Mouse (Mus musculus) midbrain, embryonic 14.5 days (tissue): ENCODE data around the gene Pknox1. TPM values are rescaled to one million over a fixed set of nuclear protein-coding genes. Genes with fewer than 3 reads are reported as not detected.

Experiments
- ATAC-seq: fragments of 200-750 bp; cut with Nextera tagmentation; 2 replicates; pipeline ENCODE4 v1.8.0; 2017; ENCODE audit warnings: moderate number of reproducible peaks, moderate library complexity; ENCODE audit not compliant: low FRiP score, low TSS enrichment
- DNase-seq: peaks from one replicate; pipeline ENCODE4 v3.0.0-alpha.2; 2015
- H3K27ac ChIP-seq: fragments of 300-500 bp; sonication (generic); replicated peaks from 2 replicates; pipeline ENCODE4 v1.5.1; 2014; ENCODE audit warnings: mild to moderate bottlenecking, low read depth, low read length, moderate library complexity
- H3K27me3 ChIP-seq: fragments of 300-500 bp; sonication (generic); 2 replicates; pipeline ENCODE4 v1.6.1; 2014; ENCODE audit warnings: low read length, control low read depth, mixed read lengths; ENCODE audit not compliant: control insufficient read depth, insufficient read depth
- H3K36me3 ChIP-seq: fragments of 300-500 bp; sonication (generic); 2 replicates; pipeline ENCODE4 v1.6.1; 2014; ENCODE audit warnings: low read length, control low read depth; ENCODE audit not compliant: control insufficient read depth, insufficient read depth
- H3K4me1 ChIP-seq: fragments of 300-500 bp; sonication (generic); 2 replicates; pipeline ENCODE4 v1.6.1; 2014; ENCODE audit warnings: mild to moderate bottlenecking, antibody characterized with exemption, low read length, control low read depth; ENCODE audit not compliant: control insufficient read depth, insufficient read depth
- H3K4me2 ChIP-seq: fragments of 300-500 bp; sonication (generic); 2 replicates; pipeline ENCODE4 v1.6.1; 2014; ENCODE audit warnings: mild to moderate bottlenecking, low read length, moderate library complexity
- H3K4me3 ChIP-seq: fragments of 300-500 bp; sonication (generic); replicated peaks from 2 replicates; pipeline ENCODE4 v1.5.1; 2014; ENCODE audit warnings: low read depth, low read length
- H3K9ac ChIP-seq: fragments of 300-500 bp; sonication (generic); replicated peaks from 2 replicates; pipeline ENCODE4 v1.6.1; 2014; ENCODE audit warnings: mild to moderate bottlenecking, low read length, moderate library complexity
- H3K9me3 ChIP-seq: fragments of 300-500 bp; sonication (generic); 2 replicates; pipeline ENCODE4 v1.6.1; 2016; ENCODE audit warnings: low read length, control low read depth, mixed read lengths; ENCODE audit not compliant: control insufficient read depth
- WGBS: fragments of 180-500 bp; shearing (Covaris S2); extraction: QIAGEN DNeasy Blood & Tissue Kit; methylation state at CpG from one replicate; pipeline ENCODE4 v1.1.7; 2014; 5-methylcytosine and 5-hydroxymethylcytosine counted together
- polyA plus RNA-seq: library from polyadenylated mRNA; unstranded; fragments of >200 nt; fragmentation: Nextera tagmentation; extraction: Ambion mirVana; gene quantifications from 2 replicates; pipeline ENCODE4 v1.2.1, GENCODE M21; 2014

The Pknox1 gene
- polyA plus RNA-seq, 1 experiment from 2014 or later = 26.0 TPM

- Histone ChIP-seq H3K4me2 (no peak overlapping the region), H3K4me3 (no peak overlapping the region), H3K9ac (no peak overlapping the region), H3K36me3 (no peaks in the 10 kb centered on the region), H3K9me3 (no peaks in the 10 kb centered on the region), H3K27ac (no peak overlapping the region), H3K4me1 (peaks cover 2% of the 10 kb centered on the region), H3K27me3 (peaks cover 14% of the 10 kb centered on the region)
- ATAC-seq = no peak
- WGBS = 85% methylated on average over 10 of the region's 10 CpGs
- no peak for DNase-seq
Measured at GRCm38 (mm10) chr17:31631081-31631800, 66.7 kb downstream of the Pknox1 start.

DNA sequence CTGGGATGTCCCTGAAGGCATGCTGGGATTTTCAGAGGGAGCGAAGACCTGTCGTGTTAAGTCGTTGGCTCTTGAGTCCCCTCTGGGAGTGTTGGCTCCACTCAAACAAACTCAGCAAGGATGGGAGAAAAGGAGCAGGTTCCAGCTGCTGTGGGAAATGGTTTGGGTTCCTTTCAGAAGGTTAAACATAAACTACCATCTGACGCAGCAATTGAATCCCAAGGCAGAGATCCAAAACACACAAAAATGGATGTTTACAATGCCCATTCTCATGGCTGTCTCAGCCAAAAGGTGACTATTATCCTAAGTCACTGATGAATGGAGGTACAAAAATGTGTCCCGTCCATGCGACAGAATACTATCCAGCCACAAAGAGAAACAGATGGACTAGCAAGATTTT is 68.5 kb downstream of the Pknox1 start:
- DNase-seq = no peak
- H3K27me3 ChIP-seq = peaks cover 26% of the 10 kb centered on the region
- H3K9me3 ChIP-seq = no peaks in the 10 kb centered on the region
- peaks cover 13% of the 10 kb centered on the region for H3K4me1 ChIP-seq
- ATAC-seq = no peak
- H3K9ac ChIP-seq = no peak overlapping the region
- 80% methylated on average over 6 of the region's 6 CpGs for WGBS
- H3K36me3 ChIP-seq = no peaks in the 10 kb centered on the region
- no peak overlapping the region for H3K27ac ChIP-seq
- no peak overlapping the region for H3K4me2 ChIP-seq
- H3K4me3 ChIP-seq = no peak overlapping the region

GRCm38 (mm10) chr17:31634896-31635295 is 70.4 kb downstream of the Pknox1 start:
- no peak overlapping the region for H3K9ac ChIP-seq
- DNase-seq (no peak), ATAC-seq (no peak)
- H3K4me3 ChIP-seq = no peak overlapping the region
- H3K27me3 ChIP-seq = peaks cover 26% of the 10 kb centered on the region
- H3K27ac ChIP-seq = no peak overlapping the region
- H3K4me2 ChIP-seq = no peak overlapping the region
- peaks cover 13% of the 10 kb centered on the region for H3K4me1 ChIP-seq
- H3K36me3 ChIP-seq = no peaks in the 10 kb centered on the region
- H3K9me3 ChIP-seq = no peaks in the 10 kb centered on the region
- 75% methylated on average over 5 of the region's 5 CpGs for WGBS

GRCm38 (mm10) chr17:31635781-31636180 is 71.2 kb downstream of the Pknox1 start:
- WGBS = 62% methylated on average over 11 of the region's 11 CpGs
- H3K27ac ChIP-seq = no peak overlapping the region
- no peak for DNase-seq
- no peaks in the 10 kb centered on the region for H3K36me3 ChIP-seq
- peak overlapping the region; percentile 91 for H3K4me2 ChIP-seq
- H3K9ac ChIP-seq = no peak overlapping the region
- H3K4me3 ChIP-seq = no peak overlapping the region
- H3K9me3 ChIP-seq = no peaks in the 10 kb centered on the region
- ATAC-seq = no peak
- H3K27me3 ChIP-seq = peaks cover 26% of the 10 kb centered on the region
- H3K4me1 ChIP-seq = peaks cover 13% of the 10 kb centered on the region

DNA sequence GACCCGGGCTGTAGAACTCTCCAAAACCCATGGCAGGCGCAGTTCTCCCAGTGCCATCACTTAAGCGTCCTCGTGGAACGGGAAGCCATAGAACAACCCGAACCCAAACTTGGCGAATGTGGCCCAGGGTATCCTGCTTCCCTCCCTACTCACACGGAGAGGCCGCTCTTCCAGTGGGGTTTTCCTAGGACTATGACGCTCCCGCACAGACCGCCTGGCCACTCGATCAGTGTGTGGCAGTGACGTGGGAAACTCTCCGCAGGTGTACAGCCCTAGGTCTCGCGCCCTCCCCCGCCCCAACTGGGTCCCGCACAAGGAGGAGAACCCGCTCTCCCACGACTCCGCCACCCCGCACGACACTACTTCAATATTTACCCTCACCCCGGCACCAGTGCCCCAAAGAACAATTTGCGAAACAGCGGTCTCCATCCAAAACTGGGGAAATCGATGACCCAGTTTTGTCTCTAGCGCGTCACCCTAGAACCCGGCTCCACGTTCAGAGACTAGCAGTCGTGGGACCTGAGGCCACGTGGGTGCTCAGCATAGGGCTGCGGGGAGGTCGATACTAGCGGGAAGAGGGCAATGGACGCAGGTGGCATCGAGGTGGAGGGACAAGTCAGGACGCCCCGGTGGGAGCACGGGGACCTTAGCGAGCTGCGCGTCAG is 71.9 kb downstream of the Pknox1 start:
- no peaks in the 10 kb centered on the region for H3K36me3 ChIP-seq
- H3K27me3 ChIP-seq = peaks cover 26% of the 10 kb centered on the region
- WGBS = 4% methylated on average over 45 of the region's 45 CpGs
- no peaks in the 10 kb centered on the region for H3K9me3 ChIP-seq
- peak overlapping the region; percentile 46 for H3K9ac ChIP-seq
- H3K4me2 ChIP-seq = peak overlapping the region; percentile 91
- peak; percentile 32 for DNase-seq
- H3K4me1 ChIP-seq = peaks cover 13% of the 10 kb centered on the region
- ATAC-seq = peak; percentile 40; the same call in 1 of the 2 replicates
- H3K4me3 ChIP-seq = peak overlapping the region; percentile 46
- no peak overlapping the region for H3K27ac ChIP-seq

GRCm38 (mm10) chr17:31636942-31637811 is 72.6 kb downstream of the Pknox1 start, which contains the start of gene Cbs:
TSS of gene Cbs (minus strand) at chr17:31637238.
- Histone ChIP-seq H3K4me1 (peaks cover 13% of the 10 kb centered on the region), H3K9ac (peak within 1 kb of the TSS; percentile 46), H3K4me2 (peak within 1 kb of the TSS; percentile 91), H3K9me3 (no peaks in the 10 kb centered on the region), H3K27me3 (peaks cover 26% of the 10 kb centered on the region), H3K4me3 (peak within 1 kb of the TSS; percentile 46), H3K36me3 (no peaks in the 10 kb centered on the region), H3K27ac (peak within 1 kb of the TSS; percentile 42; the same call in 1 of the 2 replicates)
- DNase-seq = peak; percentile 76
- WGBS = 2% methylated on average over 60 of the region's 61 CpGs
- peak; percentile 84 for ATAC-seq

DNA sequence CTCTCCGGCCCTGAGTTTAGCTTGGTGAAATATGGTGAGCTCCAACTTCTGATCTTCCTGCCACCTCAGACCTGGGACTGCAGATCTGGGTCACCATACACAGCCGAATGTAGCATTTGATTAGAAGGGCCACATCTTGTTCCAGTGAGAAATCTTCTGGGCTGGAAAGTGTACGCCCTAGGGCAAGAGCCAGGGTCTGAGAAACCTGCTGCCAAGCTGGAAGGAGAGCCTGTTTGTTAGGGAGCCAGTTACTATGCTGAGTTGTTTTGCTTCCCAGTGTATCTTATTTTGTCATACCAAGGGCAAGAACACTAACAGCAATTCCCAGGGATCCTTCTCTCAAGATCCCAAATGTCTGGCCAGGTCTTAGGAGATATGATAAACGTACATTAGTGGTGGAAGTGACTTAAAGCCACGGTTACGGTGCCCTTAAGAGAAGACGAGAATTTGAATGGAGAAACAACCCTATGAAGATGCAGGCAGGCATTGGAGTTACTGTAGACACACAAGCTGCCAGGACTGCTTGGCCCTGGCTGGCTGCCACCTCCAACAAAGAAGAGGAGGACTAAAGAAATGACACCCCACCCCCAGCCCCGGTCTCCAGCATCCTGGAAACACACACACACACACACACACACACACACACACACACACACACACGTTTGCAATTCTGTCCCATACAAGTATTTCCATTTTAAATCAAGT is 73.5 kb downstream of the Pknox1 start:
- no peak for ATAC-seq
- peaks cover 13% of the 10 kb centered on the region for H3K4me1 ChIP-seq
- WGBS = 52% methylated on average over 9 of the region's 9 CpGs
- H3K9me3 ChIP-seq = no peaks in the 10 kb centered on the region
- peaks cover 26% of the 10 kb centered on the region for H3K27me3 ChIP-seq
- peak; percentile 67 for DNase-seq
- H3K4me3 ChIP-seq = no peak overlapping the region
- H3K27ac ChIP-seq = peak overlapping the region; percentile 32; the same call in 1 of the 2 replicates
- H3K36me3 ChIP-seq = no peaks in the 10 kb centered on the region
- H3K9ac ChIP-seq = no peak overlapping the region
- no peak overlapping the region for H3K4me2 ChIP-seq

GRCm38 (mm10) chr17:31639651-31640050 is 75.1 kb downstream of the Pknox1 start:
- H3K4me2 ChIP-seq = no peak overlapping the region
- 60% methylated on average over 4 of the region's 4 CpGs for WGBS
- H3K36me3 ChIP-seq = no peaks in the 10 kb centered on the region
- H3K27me3 ChIP-seq = peaks cover 26% of the 10 kb centered on the region
- no peak overlapping the region for H3K27ac ChIP-seq
- peak; percentile 26 for DNase-seq
- no peak for ATAC-seq
- H3K9me3 ChIP-seq = no peaks in the 10 kb centered on the region
- H3K4me1 ChIP-seq = peaks cover 13% of the 10 kb centered on the region
- no peak overlapping the region for H3K4me3 ChIP-seq
- H3K9ac ChIP-seq = no peak overlapping the region
